Mouse (Mus musculus) fat pad, adult 2 months (tissue): Measurements from ENCODE around the gene Pycr1.
"Not testable (repeated sequence)": the region's sequence is repeated elsewhere in the genome, so short reads cannot be mapped to it uniquely, and the experiment has no call there.

Experiments
- DNase-seq: peaks from one replicate; pipeline ENCODE4 v3.0.0-alpha.2; 2011; ENCODE audit warnings: low read depth, low spot score; ENCODE audit errors: extremely low read depth

Gene Pycr1

DNA sequence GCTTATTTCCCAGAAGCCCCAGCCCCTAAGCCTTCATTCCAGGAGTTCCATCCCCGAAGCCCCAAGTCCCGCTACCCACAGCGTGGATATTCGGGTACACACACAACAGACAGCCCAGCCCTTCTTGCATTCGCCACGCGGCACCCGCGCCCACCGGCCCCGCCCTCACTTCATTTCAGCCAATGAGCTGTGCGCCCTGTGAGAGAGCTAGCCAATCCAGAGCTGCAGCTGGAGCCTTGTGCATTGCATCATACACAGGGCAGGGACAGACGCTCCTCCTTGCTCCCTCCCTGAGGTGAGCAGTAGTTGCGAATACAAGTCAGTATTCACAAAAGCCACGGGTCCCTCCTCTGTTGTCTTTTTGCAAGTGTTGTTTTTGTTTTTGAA lies at the start of gene Pycr1:
TSS of gene Pycr1 (minus strand) at position 169 of the 387 bp plus-strand sequence.
- no peak for DNase-seq

DNA sequence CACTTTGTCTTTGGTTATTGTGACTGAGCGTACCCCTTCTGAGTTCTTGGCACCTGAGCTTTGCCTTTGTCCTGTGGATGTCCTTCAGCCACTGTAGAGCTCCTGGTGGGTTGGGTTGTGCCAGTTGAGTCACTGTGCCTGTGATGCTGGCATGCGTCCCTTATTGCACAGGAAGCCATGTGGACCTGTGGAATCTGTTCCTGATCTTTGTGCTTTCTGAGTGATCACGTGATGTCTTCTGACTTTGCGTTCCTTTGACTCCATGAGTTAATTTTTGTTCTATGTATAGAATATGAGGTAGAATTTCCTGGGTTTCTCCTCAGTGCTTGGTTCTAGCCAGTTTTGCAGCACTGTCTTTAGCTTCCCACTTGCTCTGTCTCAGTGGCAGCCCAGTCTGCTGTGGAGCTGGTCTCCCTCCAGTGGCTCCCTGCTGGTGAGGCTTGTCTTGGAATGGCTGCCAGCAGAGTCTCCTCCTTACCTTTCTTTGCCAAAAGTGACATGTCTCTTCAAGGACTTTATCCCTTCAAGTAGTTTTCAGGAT lies 49.0 kb upstream of the Pycr1 start:
- DNase-seq, result no peak

DNA sequence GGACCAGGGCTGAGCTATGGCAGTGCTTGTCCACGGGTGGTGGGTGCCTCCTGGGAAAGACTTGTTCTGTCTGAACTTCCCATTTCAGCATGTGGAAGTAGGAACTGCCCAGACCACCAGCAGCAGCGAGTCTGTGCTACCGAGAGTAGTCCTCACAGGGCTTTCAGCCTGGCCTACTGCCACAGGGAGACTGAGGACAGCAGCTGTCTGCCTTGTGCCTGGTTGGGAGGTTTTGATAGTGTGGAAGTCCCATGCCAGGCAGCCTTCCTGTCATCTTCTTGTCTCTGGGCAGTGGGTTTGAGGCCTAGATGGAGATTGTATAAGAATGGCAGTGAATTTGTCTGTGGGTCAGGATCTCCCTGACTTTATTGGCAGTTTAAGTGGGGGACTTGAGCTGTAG lies 45.8 kb upstream of the Pycr1 start:
- no peak for DNase-seq

DNA sequence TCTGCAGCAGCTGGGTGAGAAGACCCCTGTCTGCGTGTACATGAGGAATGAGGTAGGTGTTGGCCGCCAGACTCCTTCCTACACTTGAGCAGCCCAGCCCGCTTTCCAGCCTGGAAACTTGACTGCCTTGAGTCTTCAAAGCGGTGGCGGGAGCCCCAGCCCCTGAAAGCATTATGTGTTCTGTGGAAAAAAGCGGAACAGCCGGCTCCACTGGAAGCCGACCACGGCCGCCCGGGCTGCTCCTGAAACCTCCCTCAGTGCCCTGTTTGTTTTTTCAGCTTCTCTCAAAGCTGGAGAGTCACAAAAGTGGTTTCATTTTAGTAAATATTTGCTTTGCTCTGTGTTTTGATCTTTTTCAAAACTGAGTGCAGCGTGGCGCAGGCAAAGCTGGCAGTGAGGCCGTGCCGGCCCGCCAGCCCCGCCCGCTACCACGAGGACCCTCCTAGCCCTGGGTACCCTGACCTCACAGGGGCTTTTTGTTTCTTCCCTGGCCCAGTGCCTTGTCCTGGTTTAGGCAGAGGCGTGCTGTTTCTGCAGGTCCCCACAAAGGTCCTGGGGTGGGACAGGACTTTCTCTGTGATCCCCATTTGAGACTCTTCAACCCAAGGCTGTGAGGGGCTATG lies 43.2 kb upstream of the Pycr1 start:
- no peak for DNase-seq

DNA sequence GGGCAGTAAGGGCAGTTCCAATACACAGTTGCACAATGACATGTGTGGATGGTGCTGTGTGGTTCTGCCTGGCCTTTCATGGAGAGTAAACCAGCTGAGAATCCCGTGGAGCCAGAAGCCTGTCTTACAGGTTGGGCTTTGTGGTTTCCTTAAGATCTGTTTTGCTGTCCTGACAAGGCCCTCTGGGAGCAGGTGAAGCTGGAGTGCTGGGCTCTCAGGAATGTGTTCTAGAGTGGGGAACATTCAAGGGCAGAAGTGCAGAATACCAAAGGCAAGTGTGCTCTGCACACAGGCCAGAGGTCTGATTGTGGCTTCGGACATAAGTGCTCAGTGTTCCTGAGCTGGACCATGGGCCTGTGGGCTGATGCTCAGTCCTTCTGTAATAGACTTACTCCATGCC lies 41.1 kb upstream of the Pycr1 start:
- DNase-seq, result no peak

DNA sequence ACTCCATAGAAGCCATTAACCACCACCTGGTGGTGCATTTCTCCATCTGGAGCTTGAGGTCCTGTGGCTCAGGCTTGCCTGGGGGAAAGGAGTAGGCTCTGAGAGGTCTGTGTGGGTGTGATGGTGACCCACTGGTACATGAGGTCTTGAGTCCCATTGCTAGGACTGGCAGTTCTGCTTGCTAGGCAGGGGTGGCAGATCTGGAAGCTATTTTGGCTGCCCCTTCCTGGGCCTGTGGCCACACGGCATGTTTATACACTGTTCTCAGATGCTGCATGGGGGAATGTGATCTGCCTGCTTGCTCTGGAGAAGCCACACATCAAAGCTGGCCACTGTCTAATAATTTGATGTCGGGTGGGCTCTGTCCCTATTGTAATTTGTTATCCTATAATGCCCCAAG lies 40.5 kb upstream of the Pycr1 start:
- no peak for DNase-seq

DNA sequence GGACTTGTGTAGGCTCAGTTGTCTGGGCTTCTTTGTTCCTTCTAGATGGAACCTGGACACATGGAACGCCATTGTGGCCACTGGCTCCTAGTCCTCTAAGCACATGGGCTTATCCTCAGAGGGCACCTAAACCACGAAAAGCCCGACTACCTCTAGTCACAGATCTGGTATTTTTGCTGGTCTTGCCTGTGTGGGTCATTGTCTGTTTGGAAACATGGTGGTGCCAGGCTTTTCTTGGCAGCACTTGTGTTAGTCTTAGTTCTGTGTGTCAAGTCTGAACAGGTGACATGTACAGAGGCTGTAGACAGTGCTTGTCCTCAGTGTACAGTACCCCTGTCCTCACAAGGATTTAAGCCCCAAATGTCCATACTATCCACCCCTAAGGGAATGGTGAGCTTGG lies 40.0 kb upstream of the Pycr1 start:
- DNase-seq, result no peak

DNA sequence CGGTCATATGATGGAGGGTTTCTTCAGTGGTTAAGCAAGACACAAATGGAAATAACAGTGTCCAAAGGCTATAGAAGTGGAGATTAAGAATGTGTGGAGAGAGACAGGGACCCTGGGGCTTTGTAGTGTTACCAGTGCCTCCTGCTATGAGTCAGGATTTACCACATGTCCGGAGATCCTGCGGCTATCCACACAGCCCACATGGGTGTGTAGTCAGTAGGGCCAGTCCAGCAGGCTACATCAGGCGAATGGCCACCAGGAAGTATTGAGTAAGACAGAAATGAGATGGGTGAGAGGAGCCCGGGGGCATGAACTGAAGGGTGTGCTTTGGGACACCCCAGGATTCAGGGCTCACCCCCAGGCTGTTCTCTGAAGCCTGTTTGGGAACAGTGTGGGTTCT lies 39.1 kb upstream of the Pycr1 start:
- no peak for DNase-seq

DNA sequence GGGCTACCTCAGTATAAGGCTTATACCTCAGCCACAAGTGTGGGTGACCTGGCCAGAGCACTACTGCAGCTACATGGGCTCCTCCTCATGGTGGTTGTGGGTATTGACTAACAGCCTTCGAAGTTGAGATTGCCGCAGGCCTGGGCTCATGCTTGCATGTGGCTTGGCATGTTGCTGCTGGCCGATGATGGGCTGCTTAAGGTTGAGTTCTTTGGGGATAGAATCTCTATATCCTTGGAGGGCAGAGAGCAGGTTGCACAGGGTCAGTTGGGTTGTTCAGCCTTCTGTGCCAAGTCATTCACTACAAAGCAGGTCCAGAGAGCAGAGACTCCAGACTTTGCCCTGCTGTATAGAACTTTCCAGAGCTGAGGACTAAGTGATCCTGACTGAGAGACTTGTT lies 36.3 kb upstream of the Pycr1 start:
- DNase-seq, result no peak

DNA sequence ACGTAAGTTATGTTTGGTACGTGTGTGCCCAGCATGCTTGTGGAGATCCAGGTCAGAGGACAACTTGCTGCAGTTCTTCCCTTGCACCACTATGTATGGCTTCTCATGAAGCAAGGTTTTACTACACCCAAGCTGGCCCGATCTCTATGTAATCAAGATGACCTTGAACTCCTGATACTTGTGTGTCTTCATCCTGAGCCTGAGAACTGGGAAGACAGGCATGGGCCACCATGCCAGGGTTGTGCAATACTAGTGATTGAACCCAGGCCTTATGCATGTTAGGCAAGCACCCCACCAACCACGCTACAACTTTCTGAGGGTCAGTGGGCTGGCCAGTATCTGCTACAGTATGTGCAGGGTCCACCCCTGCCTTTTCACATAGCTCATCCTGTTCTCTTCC lies 33.4 kb upstream of the Pycr1 start:
- DNase-seq, result no peak

DNA sequence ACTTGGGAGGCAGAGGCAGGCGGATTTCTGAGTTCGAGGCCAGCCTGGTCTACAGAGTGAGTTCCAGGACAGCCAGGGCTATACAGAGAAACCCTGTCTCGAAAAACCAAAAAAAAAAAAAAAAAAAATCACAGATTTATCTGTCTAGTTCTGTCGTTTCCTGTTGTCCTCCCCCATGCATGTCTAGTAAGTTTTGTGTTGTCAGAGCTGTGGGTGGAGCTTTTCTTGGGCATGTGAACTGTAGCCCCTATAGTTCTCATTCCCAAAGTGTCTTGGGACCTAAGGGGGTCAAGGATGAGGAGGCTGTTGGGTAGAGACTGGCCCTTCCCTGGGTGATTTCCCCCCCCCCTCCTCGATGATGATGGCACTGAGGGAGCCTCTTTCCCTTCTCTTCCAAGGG lies 32.3 kb upstream of the Pycr1 start:
- DNase-seq, result not testable (repeated sequence)

DNA sequence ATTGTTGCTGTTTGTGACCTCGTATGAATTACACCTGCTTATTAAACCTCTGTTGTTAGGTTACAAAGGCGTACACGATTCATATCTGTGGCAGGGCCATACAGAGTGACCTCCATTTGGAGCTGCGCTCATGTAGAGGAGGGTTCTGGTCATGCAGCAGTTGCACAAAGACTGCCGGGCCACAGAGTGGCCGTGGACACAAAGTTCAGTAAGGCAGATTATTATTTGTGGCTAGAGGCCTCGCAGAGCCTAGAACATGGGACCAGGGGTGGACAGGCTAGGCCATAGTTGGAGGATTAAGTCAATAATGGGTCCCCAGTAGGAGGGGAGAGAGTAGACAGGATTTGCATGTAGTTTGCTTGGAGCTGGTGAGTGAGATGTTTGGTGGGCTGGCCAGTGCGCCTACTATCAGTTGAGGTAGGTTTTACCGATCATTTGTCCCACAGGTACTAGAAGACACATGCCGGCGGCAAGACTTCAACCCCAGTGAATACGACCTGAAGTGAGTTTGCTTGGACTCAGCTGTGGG lies 30.1 kb upstream of the Pycr1 start:
- no peak for DNase-seq

DNA sequence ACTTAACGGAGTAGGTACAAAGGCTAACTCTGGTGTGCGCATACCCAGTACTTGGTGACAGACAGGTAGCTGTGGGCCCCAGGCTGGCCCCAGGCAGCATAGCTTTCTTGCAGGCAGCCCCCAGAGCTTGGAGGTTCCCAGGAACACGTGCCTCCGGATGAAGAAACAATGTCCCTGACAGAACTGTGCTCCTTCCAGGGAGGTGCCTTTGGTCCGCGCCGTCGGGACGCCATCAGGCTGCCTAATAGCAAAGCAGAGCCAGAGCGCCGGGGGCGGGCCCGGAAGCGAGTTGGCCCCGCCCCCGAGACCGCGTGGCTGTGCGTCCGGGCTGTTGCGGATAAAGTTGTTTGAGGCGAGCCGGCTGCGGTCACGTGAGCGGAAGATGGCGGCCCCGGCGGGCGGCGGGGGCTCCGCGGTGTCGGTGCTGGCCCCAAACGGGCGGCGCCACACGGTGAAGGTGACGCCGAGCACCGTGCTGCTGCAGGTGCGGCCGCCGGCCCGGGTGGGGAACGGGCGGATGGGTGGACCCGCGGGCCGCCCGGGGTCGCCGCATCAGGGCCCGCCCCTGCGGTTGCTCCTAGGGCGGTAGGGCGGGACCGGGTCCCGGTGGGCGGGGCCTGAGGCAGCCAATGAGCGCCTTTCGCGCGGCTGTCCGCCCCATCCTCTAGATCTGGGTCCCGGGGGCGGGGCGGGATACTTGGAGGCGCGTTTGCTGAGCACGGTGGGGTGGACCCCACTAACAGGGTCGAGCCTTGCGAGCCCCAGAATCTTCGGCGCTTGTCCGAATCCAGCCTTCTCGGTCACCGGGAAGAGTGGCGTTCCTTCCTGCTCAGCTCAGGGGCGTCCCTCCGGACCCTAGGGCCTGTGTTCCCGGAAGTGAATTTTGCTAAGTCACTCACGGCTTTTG lies 29.4 kb upstream of the Pycr1 start, which contains the start of gene Aspscr1:
TSS of gene Aspscr1 (plus strand) at position 287 of the 907 bp plus-strand sequence.
- DNase-seq, result no peak

DNA sequence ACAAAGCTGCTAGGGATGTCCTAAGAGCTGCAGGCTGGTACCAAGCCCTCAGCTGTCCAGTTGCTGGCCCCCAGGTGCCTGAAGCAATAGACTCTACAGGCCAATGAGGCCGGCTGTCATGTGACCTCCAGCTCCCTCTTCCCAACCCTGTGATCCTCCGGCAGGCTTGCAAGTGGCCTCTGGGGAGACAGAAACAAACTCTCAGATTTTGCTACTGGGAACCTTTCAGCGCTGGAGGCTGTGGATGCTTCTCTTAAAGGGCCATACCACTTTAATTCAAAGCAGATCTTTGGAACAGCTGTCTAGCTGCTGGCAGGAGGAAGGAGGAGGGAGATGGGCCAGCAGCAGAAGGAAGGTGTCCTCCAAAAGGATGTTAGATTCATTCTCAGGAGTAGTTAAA lies 23.0 kb upstream of the Pycr1 start:
- DNase-seq, result no peak

DNA sequence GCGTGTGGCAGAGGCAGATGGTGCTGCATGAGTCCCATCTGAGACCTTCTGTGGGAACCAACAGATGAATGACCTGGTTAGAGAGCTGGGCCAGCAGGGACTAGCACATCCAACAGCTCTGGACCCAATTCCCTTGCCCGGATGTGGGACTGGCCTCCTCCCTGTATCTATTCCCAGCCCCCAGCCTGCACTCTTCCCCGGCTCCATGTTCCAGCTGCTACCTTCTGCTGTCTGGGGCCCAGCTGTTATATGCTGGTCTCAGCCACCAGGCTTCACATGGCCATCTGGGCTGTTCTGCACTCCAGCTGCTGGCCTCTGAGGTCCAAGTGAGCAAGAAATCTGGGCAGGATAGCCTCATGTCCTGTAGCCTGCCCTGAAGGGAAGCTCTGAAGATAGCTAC lies 21.8 kb upstream of the Pycr1 start:
- no peak for DNase-seq

DNA sequence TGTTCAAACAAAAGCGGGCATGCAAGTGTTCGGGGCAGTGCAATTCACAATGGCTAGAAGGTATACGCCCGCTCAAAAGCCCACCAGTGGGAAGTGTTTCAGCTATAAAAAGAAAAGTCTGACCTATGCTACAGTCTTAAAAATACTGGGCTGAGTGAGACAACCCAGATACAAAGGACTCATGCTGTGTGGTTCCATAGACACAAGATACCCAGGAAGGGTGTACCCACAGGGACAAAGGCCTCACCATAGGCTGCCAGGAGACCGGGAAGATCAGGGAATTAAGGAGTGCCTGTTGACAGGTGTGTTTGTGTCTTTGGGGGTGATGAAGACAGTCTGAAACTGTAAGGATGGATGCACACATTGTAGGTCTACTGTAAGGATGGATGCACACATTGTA lies 20.1 kb upstream of the Pycr1 start:
- DNase-seq, result no peak

DNA sequence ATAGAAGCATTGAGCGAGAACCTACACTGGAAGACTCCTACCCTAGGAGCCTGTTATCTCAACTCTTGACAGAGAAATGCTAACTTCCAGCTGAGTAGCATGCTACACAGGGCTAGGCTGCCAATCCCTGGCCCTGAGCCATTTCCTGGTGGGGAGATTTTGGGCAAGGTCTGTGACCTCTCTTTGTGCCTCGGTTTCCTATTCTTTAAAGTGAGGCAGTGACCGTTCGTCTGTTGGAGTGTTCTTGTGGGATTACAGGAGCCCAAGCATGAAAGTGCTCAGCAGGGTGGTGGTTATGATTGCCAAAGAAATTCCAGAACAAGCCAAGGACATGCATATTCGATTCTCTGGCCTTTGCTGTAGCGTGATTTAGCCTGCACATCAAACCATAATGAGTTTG lies 19.2 kb upstream of the Pycr1 start:
- no peak for DNase-seq

DNA sequence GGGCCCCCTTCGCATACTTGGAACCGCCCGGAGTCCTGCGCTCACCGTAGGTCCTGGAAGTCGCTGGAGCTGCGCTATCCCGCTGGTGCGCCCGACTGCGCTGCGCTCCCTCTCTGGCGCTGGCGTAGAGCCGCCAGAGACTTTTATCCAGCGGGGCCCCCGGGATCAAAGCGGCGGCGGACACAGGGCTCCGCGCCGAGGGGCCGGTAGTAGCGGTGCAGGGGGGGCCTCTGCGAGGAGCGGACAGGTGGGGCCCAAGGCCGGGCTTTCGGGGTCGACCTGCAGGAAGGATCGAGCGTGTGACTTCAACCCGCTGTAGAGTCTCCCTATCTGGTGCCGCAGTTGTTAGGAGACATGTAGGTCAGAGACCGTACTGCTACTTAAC lies 17.5 kb upstream of the Pycr1 start, which contains the start of gene Notum:
TSS of gene Notum (minus strand) at position 100 of the 385 bp plus-strand sequence.
- no peak for DNase-seq

DNA sequence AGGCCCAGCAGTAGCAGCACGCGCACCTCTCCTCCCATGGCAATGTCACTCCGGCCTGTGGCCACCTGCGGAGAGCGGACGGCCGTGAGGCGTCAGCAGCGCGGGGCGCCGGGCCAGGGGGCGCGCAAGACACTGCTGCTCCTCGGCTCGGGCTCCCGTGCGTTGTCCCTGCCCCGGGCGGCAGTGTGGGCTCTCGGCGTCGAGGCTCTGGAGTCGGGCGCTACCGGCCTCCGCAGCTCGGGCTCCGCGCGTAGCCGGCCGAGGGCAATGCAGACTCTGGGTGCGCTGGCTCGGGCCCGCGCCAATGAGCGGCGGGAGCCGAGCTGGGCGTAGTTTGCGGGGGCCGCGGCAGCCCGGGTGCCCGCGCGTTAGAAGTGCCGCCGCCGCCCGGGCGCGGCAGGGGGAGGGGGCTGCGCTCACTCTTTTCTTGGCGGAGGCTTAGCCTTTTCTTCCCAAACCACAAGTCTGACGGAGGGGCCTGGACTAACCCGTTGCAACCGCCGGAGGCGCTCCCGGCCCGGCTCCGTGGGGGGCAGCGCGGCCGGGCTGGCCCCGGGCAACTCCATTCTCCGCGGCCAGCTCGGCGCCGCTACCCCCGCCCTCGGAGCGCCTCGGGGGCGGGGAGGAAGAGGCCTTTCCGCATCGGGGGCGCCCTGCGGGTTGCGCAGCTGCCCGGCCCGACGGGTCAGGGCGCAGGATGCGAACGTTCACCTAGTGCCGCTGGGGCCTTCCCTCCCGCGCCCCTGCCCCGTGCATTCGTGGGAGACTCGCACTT lies 16.9 kb upstream of the Pycr1 start:
- DNase-seq, result no peak

DNA sequence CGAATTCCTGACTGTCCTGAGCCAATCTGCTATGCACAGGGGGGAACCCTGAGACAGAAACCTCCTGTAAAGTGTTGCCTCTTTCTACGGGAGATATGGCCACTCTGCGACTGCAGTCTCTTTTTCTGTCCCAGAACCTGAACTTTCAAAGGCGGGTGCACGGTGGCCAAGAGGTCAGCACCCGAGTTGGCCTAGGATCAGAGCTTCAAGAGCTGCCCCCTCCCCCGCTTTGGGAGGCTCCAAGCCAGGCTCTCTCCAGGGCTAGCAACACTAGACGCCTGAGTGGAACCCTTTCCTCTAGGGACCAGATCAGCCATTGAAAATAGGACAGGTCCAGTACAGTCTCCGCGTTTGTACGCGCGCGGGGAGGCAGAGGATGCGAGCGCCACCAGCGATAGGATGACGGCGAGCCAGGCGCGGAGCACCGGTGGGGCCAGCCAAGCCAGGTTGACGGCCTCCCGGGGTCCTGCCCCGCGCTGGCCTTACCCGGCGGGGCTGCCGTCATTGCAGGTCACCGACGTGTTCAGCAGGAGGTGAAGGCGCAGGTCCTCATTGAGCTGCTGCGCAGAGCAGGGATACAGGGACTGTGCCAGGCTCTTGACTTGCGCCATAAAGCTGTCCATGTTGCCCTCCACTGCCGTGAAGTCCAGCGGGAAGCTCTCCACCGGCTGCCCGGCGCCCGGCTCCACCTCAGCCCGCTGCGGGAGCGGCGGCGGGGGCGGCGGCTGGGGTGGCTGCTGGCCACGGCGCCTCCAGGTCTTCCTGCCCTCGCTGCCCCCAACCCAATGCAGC lies 16.1 kb upstream of the Pycr1 start:
- DNase-seq, result no peak
